Mouse (Mus musculus): ENCODE results near the gene Otx2. TPM values are rescaled to one million over a fixed set of nuclear protein-coding genes. Genes with fewer than 3 reads are reported as not detected.

Otx2 gene
- polyA plus RNA-seq, 1 experiment from 2014 or later: not detected

- no peak for DNase-seq (ENCODE audit: low spot score)
Measured at GRCm38 (mm10) chr14:48669541-48670257, 3.9 kb downstream of the Otx2 start.

GRCm38 (mm10) chr14:48668761-48669303, 4.8 kb downstream of the Otx2 start:
- no peak for DNase-seq (ENCODE audit: low spot score)

- DNase-seq (ENCODE audit: low spot score): no peak
Measured at GRCm38 (mm10) chr14:48668051-48668481, 5.6 kb downstream of the Otx2 start.

- no peak for DNase-seq (ENCODE audit: low spot score)
Measured at GRCm38 (mm10) chr14:48667396-48667795, 6.2 kb downstream of the Otx2 start.

- DNase-seq (ENCODE audit: low spot score): no peak
Measured at GRCm38 (mm10) chr14:48666771-48667170, 6.8 kb downstream of the Otx2 start.

GRCm38 (mm10) chr14:48665816-48666661, 7.6 kb downstream of the Otx2 start:
- DNase-seq (ENCODE audit: low spot score): no peak

GRCm38 (mm10) chr14:48664841-48665815, 8.5 kb downstream of the Otx2 start:
- DNase-seq (ENCODE audit: low spot score): no peak

- no peak for DNase-seq (ENCODE audit: low spot score)
Measured at GRCm38 (mm10) chr14:48664001-48664810, 9.4 kb downstream of the Otx2 start.

- DNase-seq (ENCODE audit: low spot score): no peak
Measured at GRCm38 (mm10) chr14:48663531-48663930, 10.1 kb downstream of the Otx2 start.

GRCm38 (mm10) chr14:48662568-48663236, 10.9 kb downstream of the Otx2 start:
- no peak for DNase-seq (ENCODE audit: low spot score)

- no peak for DNase-seq (ENCODE audit: low spot score)
Measured at GRCm38 (mm10) chr14:48661646-48662567, 11.7 kb downstream of the Otx2 start.

GRCm38 (mm10) chr14:48661151-48661550, 12.5 kb downstream of the Otx2 start:
- no peak for DNase-seq (ENCODE audit: low spot score)

GRCm38 (mm10) chr14:48660593-48660992, 13.0 kb downstream of the Otx2 start:
- DNase-seq (ENCODE audit: low spot score): no peak

- no peak for DNase-seq (ENCODE audit: low spot score)
Measured at GRCm38 (mm10) chr14:48659661-48660060, 14.0 kb downstream of the Otx2 start.

GRCm38 (mm10) chr14:48657241-48657640, 16.4 kb downstream of the Otx2 start:
- no peak for DNase-seq (ENCODE audit: low spot score)

- DNase-seq (ENCODE audit: low spot score): no peak
Measured at GRCm38 (mm10) chr14:48656711-48657110, 16.9 kb downstream of the Otx2 start.

- no peak for DNase-seq (ENCODE audit: low spot score)
Measured at GRCm38 (mm10) chr14:48655792-48656550, 17.6 kb downstream of the Otx2 start.
